Mouse (Mus musculus) adrenal gland, adult 2 months (tissue): ENCODE measurements around the gene Slc8a3. TPM values are rescaled to one million over a fixed set of nuclear protein-coding genes. Genes with fewer than 3 reads are reported as not detected.

Experiments
- microRNA-seq, 2 experiments: library from miRNA; unstranded; fragments of <30 nt; microRNA quantifications; one replicate each; pipeline ENCODE4 v1.2.0; 2021
- polyA plus RNA-seq: library from polyadenylated mRNA; depleted of rRNA; stranded (reverse); fragments of >200 nt; gene quantifications from 2 replicates; pipeline ENCODE4 v1.2.3, GENCODE M21; 2012; rRNA removed
- total RNA-seq, 2 experiments: library from RNA; stranded (reverse); gene quantifications; 2 replicates each; pipeline ENCODE4 v1.2.3; 2021

The Slc8a3 gene
- total and polyA plus RNA-seq, 3 experiments = 0.42 to 1.8 (median 0.52) TPM

Small RNAs within 50 kb of the gene (microRNA-seq; reads per million reads assigned to microRNA genes)
- gene Mir3067 = 14.5 to 15.2 reads per million in 2 experiments

Other genes with a start within 250 kb of the Slc8a3 start
- gene Gm4787, start 46.3 kb upstream of the Slc8a3 start, total RNA-seq = 1 to 10 TPM in 1 of 2 experiments, under 1 TPM in 1; 0.83 to 1.4 TPM
- gene Gm4787, start 46.3 kb upstream of the Slc8a3 start, polyA plus RNA-seq = 0.10 and 0.16 TPM in 2 replicates
- gene Adam4, start 88.8 kb upstream of the Slc8a3 start, total RNA-seq = 1 to 10 TPM; 1.3 to 1.8 TPM
- 0.21 TPM in 1 of 2 replicates, not detected in the other for gene Adam4, start 88.8 kb upstream of the Slc8a3 start, polyA plus RNA-seq
- 100 to 1,000 TPM in 1 of 2 experiments, 10 to 100 TPM in 1; 92.5 to 102 TPM for gene Cox16, start 151.9 kb upstream of the Slc8a3 start, total RNA-seq
- gene Cox16, start 151.9 kb upstream of the Slc8a3 start, polyA plus RNA-seq = 79.1 and 90.6 TPM in 2 replicates
- gene Gm20498, start 199.7 kb upstream of the Slc8a3 start, total RNA-seq = 10 to 100 TPM; 25.9 to 40.9 TPM
- gene Gm20498, start 199.7 kb upstream of the Slc8a3 start, polyA plus RNA-seq = 2.4 and 5.1 TPM in 2 replicates
- gene Synj2bp, start 199.7 kb upstream of the Slc8a3 start, total RNA-seq = 10 to 100 TPM; 34.4 to 34.7 TPM
- gene Synj2bp, start 199.7 kb upstream of the Slc8a3 start, polyA plus RNA-seq = 9.8 and 16.2 TPM in 2 replicates
- not detected for gene Adam21, start 235.3 kb upstream of the Slc8a3 start, total RNA-seq
- gene Adam21, start 235.3 kb upstream of the Slc8a3 start, polyA plus RNA-seq = not detected in 2 replicates